Mouse (Mus musculus): ENCODE results near the gene Clrn2. TPM values are rescaled to one million over a fixed set of nuclear protein-coding genes. Genes with fewer than 3 reads are reported as not detected.

The Clrn2 gene
- total and polyA plus RNA-seq, 2 experiments from 2014 or later: not detected

- no peak for DNase-seq (ENCODE audit: low spot score)
- Histone ChIP-seq H3K4me3 (ENCODE audit: low read depth, low read length) (no peak overlapping the region), H3K4me1 (ENCODE audit: control insufficient read depth, insufficient read depth) (peaks cover 9% of the 10 kb centered on the region; the same call in 1 of the 2 replicates), H3K27ac (ENCODE audit: low read depth) (no peak overlapping the region), H3K4me2 (ENCODE audit: low read depth, low read length) (no peak overlapping the region), H3K36me3 (replicated peaks; ENCODE audit: control insufficient read depth, insufficient read depth, low read length) (peaks cover 59% of the 10 kb centered on the region), H3K27me3 (ENCODE audit: control insufficient read depth, insufficient read depth, low read length) (no peaks in the 10 kb centered on the region), H3K9me3 (replicated peaks; ENCODE audit: control insufficient read depth, low read length) (no peaks in the 10 kb centered on the region), H3K9ac (replicated peaks; ENCODE audit: low read depth, low read length) (no peak overlapping the region)
- no peak for ATAC-seq (ENCODE audit: insufficient read depth, low read depth)
- no peak for TF ChIP-seq CTCF (IDR thresholded peaks at IDR 0.05; ENCODE audit: low read depth)
- no peak for TF ChIP-seq EP300 (IDR thresholded peaks at IDR 0.05; ENCODE audit: low read depth)
- 82% methylated on average over 12 of the region's 12 CpGs for WGBS
These were observed 43.5 kb downstream of the Clrn2 start for GRCm38 (mm10) chr5:45496930-45497550.

GRCm38 (mm10) chr5:45497564-45497963, 44.0 kb downstream of the Clrn2 start:
- TF ChIP-seq CTCF (IDR thresholded peaks at IDR 0.05; ENCODE audit: low read depth) (no peak), EP300 (IDR thresholded peaks at IDR 0.05; ENCODE audit: low read depth) (no peak)
- Histone ChIP-seq H3K27ac (ENCODE audit: low read depth) (no peak overlapping the region), H3K4me2 (ENCODE audit: low read depth, low read length) (no peak overlapping the region), H3K36me3 (replicated peaks; ENCODE audit: control insufficient read depth, insufficient read depth, low read length) (peaks cover 64% of the 10 kb centered on the region), H3K9me3 (replicated peaks; ENCODE audit: control insufficient read depth, low read length) (no peaks in the 10 kb centered on the region), H3K4me3 (ENCODE audit: low read depth, low read length) (no peak overlapping the region), H3K9ac (replicated peaks; ENCODE audit: low read depth, low read length) (no peak overlapping the region), H3K27me3 (ENCODE audit: control insufficient read depth, insufficient read depth, low read length) (no peaks in the 10 kb centered on the region), H3K4me1 (ENCODE audit: control insufficient read depth, insufficient read depth) (peaks cover 9% of the 10 kb centered on the region; the same call in 1 of the 2 replicates)
- WGBS: 85% methylated on average over 5 of the region's 5 CpGs
- ATAC-seq (ENCODE audit: insufficient read depth, low read depth) (no peak), DNase-seq (ENCODE audit: low spot score) (no peak)

- Histone ChIP-seq H3K9me3 (replicated peaks; ENCODE audit: control insufficient read depth, low read length) (no peaks in the 10 kb centered on the region), H3K27ac (ENCODE audit: low read depth) (no peak overlapping the region), H3K9ac (replicated peaks; ENCODE audit: low read depth, low read length) (no peak overlapping the region), H3K4me1 (ENCODE audit: control insufficient read depth, insufficient read depth) (no peaks in the 10 kb centered on the region), H3K4me2 (ENCODE audit: low read depth, low read length) (no peak overlapping the region), H3K4me3 (ENCODE audit: low read depth, low read length) (no peak overlapping the region), H3K27me3 (ENCODE audit: control insufficient read depth, insufficient read depth, low read length) (no peaks in the 10 kb centered on the region), H3K36me3 (replicated peaks; ENCODE audit: control insufficient read depth, insufficient read depth, low read length) (peaks cover 69% of the 10 kb centered on the region)
- DNase-seq (ENCODE audit: low spot score) (no peak), ATAC-seq (ENCODE audit: insufficient read depth, low read depth) (no peak)
- 83% methylated on average over 7 of the region's 7 CpGs for WGBS
- TF ChIP-seq EP300 (IDR thresholded peaks at IDR 0.05; ENCODE audit: low read depth) (no peak), CTCF (IDR thresholded peaks at IDR 0.05; ENCODE audit: low read depth) (no peak)
These were observed 56.5 kb downstream of the Clrn2 start for GRCm38 (mm10) chr5:45510071-45510470.

GRCm38 (mm10) chr5:45512908-45513307, 59.4 kb downstream of the Clrn2 start:
- Histone ChIP-seq H3K4me1 (ENCODE audit: control insufficient read depth, insufficient read depth) (no peaks in the 10 kb centered on the region), H3K36me3 (replicated peaks; ENCODE audit: control insufficient read depth, insufficient read depth, low read length) (peaks cover 42% of the 10 kb centered on the region), H3K27ac (ENCODE audit: low read depth) (no peak overlapping the region), H3K27me3 (ENCODE audit: control insufficient read depth, insufficient read depth, low read length) (no peaks in the 10 kb centered on the region), H3K4me2 (ENCODE audit: low read depth, low read length) (no peak overlapping the region), H3K9ac (replicated peaks; ENCODE audit: low read depth, low read length) (no peak overlapping the region), H3K9me3 (replicated peaks; ENCODE audit: control insufficient read depth, low read length) (no peaks in the 10 kb centered on the region), H3K4me3 (ENCODE audit: low read depth, low read length) (no peak overlapping the region)
- TF ChIP-seq CTCF (IDR thresholded peaks at IDR 0.05; ENCODE audit: low read depth): no peak
- no peak for TF ChIP-seq EP300 (IDR thresholded peaks at IDR 0.05; ENCODE audit: low read depth)
- 86% methylated on average over 6 of the region's 6 CpGs for WGBS
- DNase-seq (ENCODE audit: low spot score): no peak
- ATAC-seq (ENCODE audit: insufficient read depth, low read depth): no peak

GRCm38 (mm10) chr5:45513511-45513910, 60.0 kb downstream of the Clrn2 start:
- Histone ChIP-seq H3K4me1 (ENCODE audit: control insufficient read depth, insufficient read depth) (no peaks in the 10 kb centered on the region), H3K4me3 (ENCODE audit: low read depth, low read length) (no peak overlapping the region), H3K9ac (replicated peaks; ENCODE audit: low read depth, low read length) (no peak overlapping the region), H3K9me3 (replicated peaks; ENCODE audit: control insufficient read depth, low read length) (no peaks in the 10 kb centered on the region), H3K36me3 (replicated peaks; ENCODE audit: control insufficient read depth, insufficient read depth, low read length) (peaks cover 41% of the 10 kb centered on the region), H3K4me2 (ENCODE audit: low read depth, low read length) (no peak overlapping the region), H3K27me3 (ENCODE audit: control insufficient read depth, insufficient read depth, low read length) (no peaks in the 10 kb centered on the region), H3K27ac (ENCODE audit: low read depth) (no peak overlapping the region)
- WGBS: 94% methylated on average over 2 of the region's 2 CpGs
- no peak for DNase-seq (ENCODE audit: low spot score)
- TF ChIP-seq CTCF (IDR thresholded peaks at IDR 0.05; ENCODE audit: low read depth) (no peak), EP300 (IDR thresholded peaks at IDR 0.05; ENCODE audit: low read depth) (no peak)
- ATAC-seq (ENCODE audit: insufficient read depth, low read depth): no peak

Other genes with a start within 250 kb of the Clrn2 start
- gene Qdpr, start 3.5 kb upstream of the Clrn2 start, total RNA-seq (2014; rRNA removed; ENCODE audit: low replicate concordance): 35.4 and 51.6 TPM in 2 replicates
- gene Qdpr, start 3.5 kb upstream of the Clrn2 start, polyA plus RNA-seq (2015; fragmentation: Nextera tagmentation; extraction: Ambion mirVana): 106 and 107 TPM in 2 replicates
- 28.7 and 37.6 TPM in 2 replicates for gene Lap3, start 39.6 kb downstream of the Clrn2 start, total RNA-seq (2014; rRNA removed; ENCODE audit: low replicate concordance)
- 56.0 and 57.2 TPM in 2 replicates for gene Lap3, start 39.6 kb downstream of the Clrn2 start, polyA plus RNA-seq (2015; fragmentation: Nextera tagmentation; extraction: Ambion mirVana)
- 49.6 and 78.3 TPM in 2 replicates for gene Med28, start 66.5 kb downstream of the Clrn2 start, total RNA-seq (2014; rRNA removed; ENCODE audit: low replicate concordance)
- 136 and 146 TPM in 2 replicates for gene Med28, start 66.5 kb downstream of the Clrn2 start, polyA plus RNA-seq (2015; fragmentation: Nextera tagmentation; extraction: Ambion mirVana)
- 0.54 TPM in 1 of 2 replicates, not detected in the other for gene Fam184b, start 185.9 kb downstream of the Clrn2 start, total RNA-seq (2014; rRNA removed; ENCODE audit: low replicate concordance)
- 0.03 TPM in 1 of 2 replicates, not detected in the other for gene Fam184b, start 185.9 kb downstream of the Clrn2 start, polyA plus RNA-seq (2015; fragmentation: Nextera tagmentation; extraction: Ambion mirVana)
- 16.1 and 28.7 TPM in 2 replicates for gene Ncapg, start 216.2 kb downstream of the Clrn2 start, total RNA-seq (2014; rRNA removed; ENCODE audit: low replicate concordance)
- 8.7 and 9.1 TPM in 2 replicates for gene Ncapg, start 216.2 kb downstream of the Clrn2 start, polyA plus RNA-seq (2015; fragmentation: Nextera tagmentation; extraction: Ambion mirVana)

Measured in heart, postnatal 0 days (tissue).